Mouse (Mus musculus) limb, embryonic 11.5 days (tissue): ENCODE results near the gene Prkd2. TPM values are rescaled to one million over a fixed set of nuclear protein-coding genes. Genes with fewer than 3 reads are reported as not detected.

Experiments used
- ATAC-seq: fragments of 200-750 bp; cut with Nextera tagmentation; 2 replicates; pipeline ENCODE4 v1.8.0; 2017; ENCODE audit warnings: low read depth; ENCODE audit not compliant: insufficient number of reproducible peaks, low FRiP score, low TSS enrichment
- DNase-seq: peaks from one replicate; pipeline ENCODE4 v3.0.0-alpha.2; 2015; ENCODE audit warnings: low spot score
- H3K27ac ChIP-seq: fragments of 300-500 bp; sonication (generic); replicated peaks from 2 replicates; pipeline ENCODE4 v1.5.1; 2014; ENCODE audit warnings: low read depth, mild to moderate bottlenecking, low read length
- H3K27me3 ChIP-seq: fragments of 300-500 bp; sonication (generic); 2 replicates; pipeline ENCODE4 v1.6.1; 2014; ENCODE audit warnings: mild to moderate bottlenecking, low read length, mixed read lengths; ENCODE audit not compliant: control insufficient read depth, insufficient read depth
- H3K36me3 ChIP-seq: fragments of 300-500 bp; sonication (generic); 2 replicates; pipeline ENCODE4 v1.6.1; 2014; ENCODE audit warnings: mild to moderate bottlenecking, low read length, moderate library complexity, mixed read lengths; ENCODE audit not compliant: control insufficient read depth, insufficient read depth
- H3K4me1 ChIP-seq: fragments of 300-500 bp; sonication (generic); 2 replicates; pipeline ENCODE4 v1.6.1; 2014; ENCODE audit warnings: low read length, mixed read lengths; ENCODE audit not compliant: control insufficient read depth, insufficient read depth
- H3K4me2 ChIP-seq: fragments of 300-500 bp; sonication (generic); 2 replicates; pipeline ENCODE4 v1.6.1; 2014; ENCODE audit warnings: low read depth, mild to moderate bottlenecking, moderate library complexity; ENCODE audit not compliant: severe bottlenecking
- H3K4me3 ChIP-seq: fragments of 300-500 bp; sonication (generic); 2 replicates; pipeline ENCODE4 v1.5.1; 2014; ENCODE audit warnings: low read depth, low read length
- H3K9ac ChIP-seq: fragments of 300-500 bp; sonication (generic); 2 replicates; pipeline ENCODE4 v1.6.1; 2014; ENCODE audit warnings: mild to moderate bottlenecking, low read length
- H3K9me3 ChIP-seq: fragments of 300-500 bp; sonication (generic); 2 replicates; pipeline ENCODE4 v1.6.1; 2016; ENCODE audit warnings: low read length; ENCODE audit not compliant: control insufficient read depth
- WGBS: fragments of 180-500 bp; shearing (Covaris S2); extraction: QIAGEN DNeasy Blood & Tissue Kit; methylation state at CpG from one replicate; pipeline ENCODE4 v1.1.7; 2014; 5-methylcytosine and 5-hydroxymethylcytosine counted together
- polyA plus RNA-seq: library from polyadenylated mRNA; unstranded; fragments of >200 nt; fragmentation: Nextera tagmentation; extraction: Ambion mirVana; gene quantifications from 2 replicates; pipeline ENCODE4 v1.2.1, GENCODE M21; 2014

The Prkd2 gene
- polyA plus RNA-seq, 1 experiment from 2014 or later, result 16.6 TPM

- no peak overlapping the region; the same call in 1 of the 2 replicates for H3K9ac ChIP-seq
- H3K4me2 ChIP-seq, result no peak overlapping the region
- H3K9me3 ChIP-seq, result no peaks in the 10 kb centered on the region
- H3K27me3 ChIP-seq, result no peaks in the 10 kb centered on the region
- peaks cover 31% of the 10 kb centered on the region for H3K4me1 ChIP-seq
- DNase-seq, result no peak
- WGBS, result 88% methylated on average over 13 of the region's 13 CpGs
- ATAC-seq, result no peak
- peaks cover 26% of the 10 kb centered on the region for H3K36me3 ChIP-seq
- no peak overlapping the region for H3K4me3 ChIP-seq
- no peak overlapping the region for H3K27ac ChIP-seq
These were observed 76.9 kb downstream of the Prkd2 start for GRCm38 (mm10) chr7:16919395-16920149.

Other genes with a start within 250 kb of the Prkd2 start
- 31.0 and 36.5 TPM in 2 replicates for gene Arhgap35, start 227.9 kb upstream of the Prkd2 start, polyA plus RNA-seq
- not detected in 2 replicates for gene Ceacam15, start 167.2 kb upstream of the Prkd2 start, polyA plus RNA-seq
- gene Ceacam9, start 121.0 kb upstream of the Prkd2 start, polyA plus RNA-seq, result not detected in 2 replicates
- gene Ap2s1, start 104.5 kb upstream of the Prkd2 start, polyA plus RNA-seq, result 261 and 266 TPM in 2 replicates
- 28.5 and 30.9 TPM in 2 replicates for gene Slc1a5, start 61.6 kb upstream of the Prkd2 start, polyA plus RNA-seq
- 125 and 128 TPM in 2 replicates for gene Strn4, start 27.0 kb upstream of the Prkd2 start, polyA plus RNA-seq
- 25.4 and 29.3 TPM in 2 replicates for gene Fkrp, start 26.2 kb upstream of the Prkd2 start, polyA plus RNA-seq
- gene Dact3, start 32.4 kb downstream of the Prkd2 start, polyA plus RNA-seq, result 14.6 and 15.7 TPM in 2 replicates
- gene Gng8, start 48.9 kb downstream of the Prkd2 start, polyA plus RNA-seq, result 13.9 and 15.9 TPM in 2 replicates
- 0.24 and 0.44 TPM in 2 replicates for gene Ptgir, start 63.6 kb downstream of the Prkd2 start, polyA plus RNA-seq
- 176 and 201 TPM in 2 replicates for gene Calm3, start 81.2 kb downstream of the Prkd2 start, polyA plus RNA-seq
- 4.8 TPM in 2 replicates for gene Pnmal2, start 101.8 kb downstream of the Prkd2 start, polyA plus RNA-seq
- gene Pnmal1, start 116.8 kb downstream of the Prkd2 start, polyA plus RNA-seq, result 2.0 and 2.1 TPM in 2 replicates
- gene Gm42372, start 140.2 kb downstream of the Prkd2 start, polyA plus RNA-seq, result 0.65 and 0.78 TPM in 2 replicates
- 26.4 and 33.5 TPM in 2 replicates for gene Ccdc8, start 149.8 kb downstream of the Prkd2 start, polyA plus RNA-seq
- gene Ppp5c, start 185.0 kb downstream of the Prkd2 start, polyA plus RNA-seq, result 134 and 140 TPM in 2 replicates
- 8.9 and 9.6 TPM in 2 replicates for gene Hif3a, start 219.5 kb downstream of the Prkd2 start, polyA plus RNA-seq
- 0.12 and 0.24 TPM in 2 replicates for gene Psg16, start 231.1 kb downstream of the Prkd2 start, polyA plus RNA-seq